Mouse (Mus musculus) liver, postnatal 0 days (tissue): Measurements from ENCODE around the gene Mecom. TPM values are rescaled to one million over a fixed set of nuclear protein-coding genes. Genes with fewer than 3 reads are reported as not detected.

Experiments
- ATAC-seq: fragments of 200-750 bp; cut with Nextera tagmentation; 2 replicates; pipeline ENCODE4 v1.8.0; 2017; ENCODE audit warnings: mild to moderate bottlenecking, moderate library complexity
- DNase-seq: peaks from one replicate; pipeline ENCODE4 v3.0.0-alpha.2; 2016
- H3K27ac ChIP-seq: fragments of 300-500 bp; sonication (generic); 2 replicates; pipeline ENCODE4 v1.5.1; 2014; ENCODE audit warnings: antibody characterized with exemption, moderate library complexity, mild to moderate bottlenecking, low read depth
- H3K27me3 ChIP-seq: fragments of 300-500 bp; sonication (generic); 2 replicates; pipeline ENCODE4 v1.6.1; 2014; ENCODE audit warnings: low read length, control low read depth, mixed read lengths; ENCODE audit not compliant: insufficient read depth
- H3K36me3 ChIP-seq: fragments of 300-500 bp; sonication (generic); replicated peaks from 2 replicates; pipeline ENCODE4 v1.6.1; 2014; ENCODE audit warnings: mild to moderate bottlenecking, control low read depth, low read length, moderate library complexity, mixed read lengths; ENCODE audit not compliant: insufficient read depth
- H3K4me1 ChIP-seq: fragments of 300-500 bp; sonication (generic); 2 replicates; pipeline ENCODE4 v1.6.1; 2014; ENCODE audit warnings: antibody characterized with exemption, mild to moderate bottlenecking, control low read depth; ENCODE audit not compliant: insufficient read depth
- H3K4me2 ChIP-seq: fragments of 300-500 bp; sonication (generic); 2 replicates; pipeline ENCODE4 v1.6.1; 2014; ENCODE audit warnings: low read depth, mild to moderate bottlenecking, low read length, moderate library complexity, mixed read lengths
- H3K4me3 ChIP-seq: fragments of 300-500 bp; sonication (generic); 2 replicates; pipeline ENCODE4 v1.5.1; 2014; ENCODE audit warnings: low read depth, low read length
- H3K9ac ChIP-seq: fragments of 300-500 bp; sonication (generic); replicated peaks from 2 replicates; pipeline ENCODE4 v1.6.1; 2014; ENCODE audit warnings: mild to moderate bottlenecking, moderate library complexity
- H3K9me3 ChIP-seq: fragments of 300-500 bp; sonication (generic); 2 replicates; pipeline ENCODE4 v1.6.1; 2016; ENCODE audit warnings: mild to moderate bottlenecking, control low read depth, low read length, mixed read lengths
- CTCF ChIP-seq: sonication (generic); IDR thresholded peaks from 2 replicates; pipeline ENCODE4 v1.5.1; 2016; ENCODE audit warnings: antibody characterized with exemption, low read depth
- EP300 ChIP-seq: IDR thresholded peaks from 2 replicates; pipeline ENCODE4 v1.6.1; 2016; ENCODE audit warnings: antibody characterized with exemption, low read depth, mild to moderate bottlenecking
- WGBS: fragments of 180-500 bp; shearing (Covaris S2); extraction: QIAGEN DNeasy Blood & Tissue Kit; methylation state at CpG from one replicate; pipeline ENCODE4 v1.1.7; 2014; ENCODE audit not compliant: insufficient replicate concordance; 5-methylcytosine and 5-hydroxymethylcytosine counted together
- polyA plus RNA-seq: library from polyadenylated mRNA; unstranded; fragments of >200 nt; fragmentation: Nextera tagmentation; extraction: Ambion mirVana; gene quantifications from 2 replicates; pipeline ENCODE4 v1.2.1, GENCODE M21; 2015

The Mecom gene
- polyA plus RNA-seq, 1 experiment from 2014 or later: 0.89 TPM

- H3K27ac ChIP-seq: no peak overlapping the region
- H3K4me3 ChIP-seq: no peak overlapping the region
- no peak overlapping the region for H3K9ac ChIP-seq
- WGBS: 76% methylated on average over 15 of the region's 15 CpGs
- no peaks in the 10 kb centered on the region for H3K36me3 ChIP-seq
- H3K27me3 ChIP-seq: no peaks in the 10 kb centered on the region
- no peaks in the 10 kb centered on the region for H3K9me3 ChIP-seq
- DNase-seq: no peak
- H3K4me1 ChIP-seq: no peaks in the 10 kb centered on the region
- no peak overlapping the region for H3K4me2 ChIP-seq
- no peak for TF ChIP-seq CTCF
- no peak for TF ChIP-seq EP300
- ATAC-seq: no peak
Measured at GRCm38 (mm10) chr3:30453546-30454455, 94.0 kb downstream of the Mecom start.

DNA sequence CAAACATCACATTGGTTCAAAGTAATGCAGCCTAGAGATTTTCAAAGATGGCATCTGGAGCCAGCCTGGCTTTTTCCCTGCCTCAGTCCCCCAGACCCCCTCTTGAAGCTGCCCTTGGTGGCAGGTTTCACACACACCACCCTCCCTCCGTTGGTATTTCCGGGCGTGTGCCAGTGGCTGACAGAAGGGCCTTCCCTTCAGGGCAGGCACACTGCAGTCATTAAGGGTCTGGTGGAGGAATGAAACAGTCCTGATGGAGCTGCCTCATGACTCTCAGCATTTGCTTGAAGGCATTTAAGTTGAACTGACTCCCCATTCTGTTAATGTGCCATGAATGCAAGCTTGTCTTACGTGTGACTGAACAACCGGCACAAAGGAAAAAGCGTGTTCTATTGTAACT is 94.8 kb downstream of the Mecom start:
- DNase-seq: no peak
- 82% methylated on average over 6 of the region's 6 CpGs for WGBS

GRCm38 (mm10) chr3:30452511-30452910 is 95.3 kb downstream of the Mecom start:
- Histone ChIP-seq H3K27ac (no peak overlapping the region), H3K9me3 (no peaks in the 10 kb centered on the region), H3K4me2 (no peak overlapping the region), H3K27me3 (no peaks in the 10 kb centered on the region), H3K36me3 (no peaks in the 10 kb centered on the region), H3K9ac (no peak overlapping the region), H3K4me3 (no peak overlapping the region), H3K4me1 (no peaks in the 10 kb centered on the region)
- TF ChIP-seq EP300 (no peak), CTCF (no peak)
- WGBS: 73% methylated on average over 7 of the region's 7 CpGs
- DNase-seq (no peak), ATAC-seq (no peak)

More for the DNA sequence above, 94.8 kb downstream of the Mecom start:
- TF ChIP-seq EP300: no peak
- no peak for ATAC-seq
- Histone ChIP-seq H3K9ac (no peak overlapping the region), H3K27ac (no peak overlapping the region), H3K36me3 (no peaks in the 10 kb centered on the region), H3K4me2 (no peak overlapping the region), H3K4me1 (no peaks in the 10 kb centered on the region), H3K4me3 (no peak overlapping the region), H3K27me3 (no peaks in the 10 kb centered on the region), H3K9me3 (no peaks in the 10 kb centered on the region)

DNA sequence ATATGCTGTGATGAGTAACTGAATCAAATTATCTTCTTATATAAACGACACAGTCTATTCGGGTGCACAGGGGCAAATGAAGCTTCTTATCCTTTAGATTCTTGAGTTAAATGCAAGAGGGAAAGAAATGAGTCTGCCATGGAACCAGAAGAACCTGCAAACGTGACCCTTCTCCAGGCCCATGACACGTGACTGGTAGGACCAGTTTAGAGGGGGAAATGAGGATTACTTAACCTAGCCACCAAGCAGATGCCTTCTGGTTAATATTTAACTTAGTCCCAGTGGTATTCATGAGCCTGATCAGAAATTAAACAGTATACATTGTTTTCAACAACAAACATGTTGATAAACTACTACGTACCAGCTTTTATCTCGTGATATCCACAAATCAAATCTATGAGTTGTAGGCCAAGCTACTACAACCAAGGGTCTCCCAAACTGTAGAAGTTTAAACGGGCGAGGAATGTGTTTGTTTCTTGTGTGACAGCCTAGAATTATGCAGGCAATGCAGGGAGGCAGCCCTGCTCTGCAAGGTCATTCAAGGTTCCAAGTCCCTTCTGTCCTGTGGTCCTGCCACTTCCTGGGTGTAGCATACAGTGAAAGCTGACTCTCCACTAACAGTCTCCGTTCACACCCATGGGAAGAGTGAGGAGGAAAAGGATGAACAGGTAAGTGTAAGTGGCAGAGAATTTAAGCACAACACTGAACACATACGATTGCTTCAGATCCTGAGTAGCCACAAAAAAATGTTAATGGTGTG is 97.4 kb downstream of the Mecom start:
- no peak overlapping the region for H3K4me3 ChIP-seq
- TF ChIP-seq CTCF (no peak), EP300 (no peak)
- ATAC-seq (peak; percentile 56; the same call in 1 of the 2 replicates), DNase-seq (no peak)
- H3K4me2 ChIP-seq: peak overlapping the region; percentile 40; the same call in 1 of the 2 replicates
- no peak overlapping the region for H3K9ac ChIP-seq
- H3K4me1 ChIP-seq: peaks cover 4% of the 10 kb centered on the region; the same call in 1 of the 2 replicates
- no peaks in the 10 kb centered on the region for H3K9me3 ChIP-seq
- no peaks in the 10 kb centered on the region for H3K27me3 ChIP-seq
- H3K36me3 ChIP-seq: no peaks in the 10 kb centered on the region
- WGBS: 57% methylated on average over 10 of the region's 10 CpGs
- H3K27ac ChIP-seq: no peak overlapping the region

GRCm38 (mm10) chr3:30448624-30449023 is 99.2 kb downstream of the Mecom start:
- no peaks in the 10 kb centered on the region for H3K27me3 ChIP-seq
- no peaks in the 10 kb centered on the region for H3K36me3 ChIP-seq
- no peaks in the 10 kb centered on the region for H3K9me3 ChIP-seq
- peak; percentile 43 for TF ChIP-seq CTCF
- no peak for TF ChIP-seq EP300
- 63% methylated on average over 1 of the region's 1 CpGs for WGBS
- peaks cover 4% of the 10 kb centered on the region; the same call in 1 of the 2 replicates for H3K4me1 ChIP-seq
- H3K4me2 ChIP-seq: no peak overlapping the region
- ATAC-seq (no peak), DNase-seq (no peak)
- H3K9ac ChIP-seq: no peak overlapping the region
- H3K4me3 ChIP-seq: no peak overlapping the region
- no peak overlapping the region for H3K27ac ChIP-seq

DNA sequence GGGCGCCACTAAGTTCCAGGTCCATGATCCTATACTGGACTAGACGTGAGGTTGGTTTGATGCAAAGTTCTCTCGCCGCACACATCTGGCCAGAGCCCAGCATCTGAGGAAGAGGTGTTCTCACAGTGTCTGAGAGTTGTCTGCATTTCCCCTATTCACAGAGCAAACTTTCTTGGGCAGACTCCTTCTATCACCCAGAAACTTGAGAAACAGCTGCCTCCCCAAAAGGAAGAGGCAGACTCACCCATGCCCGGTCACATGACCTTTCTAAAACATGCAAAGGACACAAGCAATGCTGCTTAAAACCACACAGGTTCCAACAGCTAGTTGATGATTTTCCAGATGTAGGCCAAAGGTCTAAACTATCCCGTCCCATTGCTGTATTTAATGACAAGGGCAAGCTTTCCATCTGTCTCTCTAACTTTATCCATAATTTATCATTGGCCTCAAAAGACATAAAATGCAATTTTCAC is 101.8 kb downstream of the Mecom start:
- Histone ChIP-seq H3K9ac (no peak overlapping the region), H3K4me2 (no peak overlapping the region), H3K9me3 (no peaks in the 10 kb centered on the region), H3K27ac (no peak overlapping the region), H3K36me3 (no peaks in the 10 kb centered on the region), H3K4me1 (peaks cover 4% of the 10 kb centered on the region; the same call in 1 of the 2 replicates), H3K27me3 (no peaks in the 10 kb centered on the region), H3K4me3 (no peak overlapping the region)
- DNase-seq: no peak
- WGBS: 67% methylated on average over 6 of the region's 6 CpGs
- TF ChIP-seq CTCF (no peak), EP300 (no peak)
- ATAC-seq: peak; percentile 74
